Mouse (Mus musculus) Muller cell, postnatal 12 days (primary cell): ENCODE results near the gene Xab2.

Experiments
- DNase-seq: peaks from one replicate; pipeline ENCODE4 v3.0.0-alpha.2; 2015; ENCODE audit errors: inconsistent ontology term

Gene Xab2

DNA sequence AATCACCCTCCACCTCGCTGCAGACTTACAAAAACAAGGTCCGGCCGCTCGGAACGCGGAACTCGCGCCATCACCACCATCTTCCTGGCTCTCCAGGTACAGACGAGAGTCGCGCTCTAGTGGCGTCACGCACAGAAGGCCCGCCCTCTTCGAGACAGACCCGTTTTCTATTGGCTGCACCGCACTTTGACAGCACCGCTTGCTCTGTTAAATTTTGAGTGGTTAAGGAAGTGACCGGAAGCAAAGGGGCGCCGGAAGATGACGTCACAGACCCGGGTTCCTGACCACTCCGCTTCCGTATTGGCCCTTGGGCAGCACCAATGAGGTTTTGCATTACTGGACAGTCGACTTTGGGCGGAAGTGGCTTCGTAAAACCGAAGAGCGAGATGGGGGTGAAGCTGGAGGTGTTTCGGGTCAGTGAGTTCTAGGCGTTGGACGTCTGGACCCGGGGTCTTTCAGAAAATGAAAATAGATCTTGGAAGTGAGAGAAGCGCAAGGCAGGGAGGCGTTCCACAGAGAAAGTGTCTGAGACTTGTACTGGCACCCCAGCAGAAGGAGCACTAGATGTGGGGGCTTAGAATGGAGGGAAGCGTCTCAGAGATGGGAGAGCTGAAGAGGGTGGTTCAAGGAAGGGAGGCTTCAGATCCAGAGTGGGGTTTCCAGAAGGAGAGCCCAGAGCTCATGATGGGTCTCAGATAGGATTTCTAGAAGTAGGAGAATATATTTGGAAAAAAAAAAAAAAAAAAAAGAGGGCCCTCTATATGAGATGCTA lies at the start of gene Xab2, which contains the start of gene Pet100:
TSS of gene Xab2 (minus strand) at position 118 of the 772 bp plus-strand sequence.
TSS of gene Pet100 (plus strand) at position 350 of the 772 bp plus-strand sequence.
- DNase-seq = peak; percentile 99

DNA sequence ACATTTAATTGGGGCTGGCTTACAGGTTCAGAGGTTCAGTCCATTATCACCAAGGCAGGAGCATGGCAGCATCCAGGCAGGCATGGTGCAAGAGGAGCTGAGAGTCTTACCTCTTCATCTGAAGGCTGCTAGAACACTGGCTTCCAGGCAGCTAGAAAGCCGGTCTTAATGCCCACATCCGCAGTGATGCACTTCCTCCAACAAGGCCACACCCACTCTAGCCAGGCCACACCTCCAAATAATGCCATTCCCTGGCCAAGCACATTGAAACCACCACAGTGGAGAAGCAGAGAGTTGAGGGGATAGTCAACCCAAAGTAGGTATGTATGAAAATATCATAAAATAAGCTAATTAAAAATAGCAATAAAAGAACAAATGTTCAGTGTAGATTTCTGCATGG lies 49.3 kb upstream of the Xab2 start:
- DNase-seq = no peak

DNA sequence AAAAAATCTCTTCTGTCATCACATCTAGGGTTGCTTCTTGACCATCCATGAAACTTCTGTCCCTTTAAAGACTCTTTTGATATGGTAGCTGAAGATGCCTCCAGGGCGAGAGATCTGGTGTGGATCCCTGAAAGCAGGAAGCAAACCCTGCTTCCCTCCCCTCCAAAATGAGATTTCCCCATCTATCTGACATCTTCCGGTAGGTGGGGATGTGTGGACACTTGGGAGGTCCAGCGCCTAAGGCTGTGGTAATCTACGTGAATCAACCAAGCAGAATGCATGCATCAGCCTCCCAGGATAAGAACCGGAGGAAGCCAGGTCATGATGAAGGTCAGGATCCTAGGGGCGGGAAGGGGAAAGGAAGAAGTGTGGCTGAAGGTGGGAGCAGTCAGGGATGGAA lies 44.4 kb upstream of the Xab2 start, which contains the start of gene Mcemp1:
TSS of gene Mcemp1 (plus strand) at position 248 of the 400 bp plus-strand sequence.
- no peak for DNase-seq

DNA sequence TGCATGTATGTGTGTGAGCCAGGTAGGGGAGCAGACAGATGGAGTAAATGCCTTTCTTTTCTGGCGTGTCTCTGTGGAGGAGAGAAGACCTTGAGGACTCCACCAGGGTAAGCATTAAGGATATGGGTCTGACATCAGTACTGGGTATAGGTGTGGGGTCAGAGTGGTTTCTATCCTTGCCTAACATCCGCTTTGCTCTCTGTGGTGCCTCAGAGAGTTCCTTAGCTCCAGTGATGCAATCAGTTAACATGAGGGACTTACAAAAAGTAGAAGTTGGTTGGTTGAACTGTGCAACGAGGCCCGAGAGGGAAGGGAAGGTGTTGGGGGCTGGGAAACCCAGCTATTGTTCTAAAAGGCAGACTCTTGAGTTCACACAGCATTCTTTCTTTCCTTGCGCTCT lies 43.3 kb upstream of the Xab2 start:
- no peak for DNase-seq

DNA sequence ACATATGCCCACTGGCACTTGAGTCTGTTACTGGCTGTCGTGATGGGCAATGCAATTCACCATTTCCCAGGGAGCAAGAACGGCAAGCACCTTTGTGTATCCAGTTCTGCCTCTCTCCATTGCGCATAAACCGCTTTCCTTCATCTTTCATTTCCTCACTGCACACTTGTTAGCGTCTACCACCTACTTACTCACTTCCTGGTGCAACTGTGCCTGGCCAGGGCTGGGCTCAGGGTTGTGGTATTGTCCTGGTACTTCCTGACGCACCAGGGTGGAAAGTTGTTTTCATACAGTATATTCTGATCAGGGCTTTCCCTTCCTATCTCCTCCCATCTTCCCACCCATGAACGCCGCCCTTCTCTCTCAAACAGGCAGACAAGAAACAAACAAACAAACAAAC lies 39.8 kb upstream of the Xab2 start:
- no peak for DNase-seq

DNA sequence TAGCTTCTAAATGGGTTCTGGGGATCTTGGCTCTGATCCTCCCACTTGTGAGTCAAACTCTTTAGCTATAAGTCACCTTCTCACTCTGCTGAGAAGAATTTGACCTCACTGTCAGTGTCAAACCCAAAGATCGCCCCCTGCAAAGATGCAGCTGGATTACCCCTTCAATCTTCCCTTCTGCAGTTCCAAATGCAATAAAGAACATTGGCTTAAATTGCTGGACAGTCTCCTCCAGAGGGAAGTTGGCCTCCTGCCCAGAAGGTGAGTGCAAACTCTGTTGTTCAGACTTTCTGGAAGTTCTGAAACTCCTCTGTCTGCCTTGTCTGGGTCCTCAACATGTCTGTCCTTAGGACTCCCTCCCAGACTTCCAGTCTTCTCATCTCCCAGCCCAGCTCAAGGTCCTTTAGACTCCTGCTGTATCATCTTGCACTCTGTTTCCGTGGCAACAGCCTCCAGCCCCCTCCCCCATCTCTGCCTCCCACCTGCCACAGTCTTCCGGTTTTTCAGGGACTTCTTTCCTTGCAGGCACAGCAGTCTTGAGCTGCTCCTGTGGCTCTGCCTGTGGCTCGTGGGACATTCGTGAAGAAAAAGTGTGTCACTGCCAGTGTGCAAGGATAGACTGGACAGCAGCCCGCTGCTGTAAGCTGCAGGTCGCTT lies 35.7 kb upstream of the Xab2 start:
- no peak for DNase-seq

DNA sequence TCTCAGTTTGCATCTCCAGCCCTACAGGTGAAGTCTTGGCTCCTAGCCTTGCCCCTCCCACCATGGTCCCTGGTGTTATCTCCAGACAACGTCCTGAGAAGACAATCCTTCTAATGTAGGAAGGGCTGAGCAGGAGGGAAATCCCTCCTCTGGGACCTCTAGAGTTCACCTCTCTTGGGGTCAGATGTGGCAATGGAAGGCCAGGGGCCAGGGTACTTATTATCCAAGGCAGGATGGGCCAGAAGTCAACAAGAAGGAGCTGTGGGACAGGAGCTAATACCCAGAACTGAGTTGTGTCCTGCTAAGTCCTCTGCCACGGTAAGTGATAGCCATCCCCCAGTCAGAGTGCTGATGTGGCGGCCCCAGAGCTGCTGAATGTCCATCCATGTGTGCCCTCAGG lies 34.4 kb upstream of the Xab2 start, which contains the start of gene Retn:
TSS of gene Retn (plus strand) at position 245 of the 400 bp plus-strand sequence.
- DNase-seq = no peak

DNA sequence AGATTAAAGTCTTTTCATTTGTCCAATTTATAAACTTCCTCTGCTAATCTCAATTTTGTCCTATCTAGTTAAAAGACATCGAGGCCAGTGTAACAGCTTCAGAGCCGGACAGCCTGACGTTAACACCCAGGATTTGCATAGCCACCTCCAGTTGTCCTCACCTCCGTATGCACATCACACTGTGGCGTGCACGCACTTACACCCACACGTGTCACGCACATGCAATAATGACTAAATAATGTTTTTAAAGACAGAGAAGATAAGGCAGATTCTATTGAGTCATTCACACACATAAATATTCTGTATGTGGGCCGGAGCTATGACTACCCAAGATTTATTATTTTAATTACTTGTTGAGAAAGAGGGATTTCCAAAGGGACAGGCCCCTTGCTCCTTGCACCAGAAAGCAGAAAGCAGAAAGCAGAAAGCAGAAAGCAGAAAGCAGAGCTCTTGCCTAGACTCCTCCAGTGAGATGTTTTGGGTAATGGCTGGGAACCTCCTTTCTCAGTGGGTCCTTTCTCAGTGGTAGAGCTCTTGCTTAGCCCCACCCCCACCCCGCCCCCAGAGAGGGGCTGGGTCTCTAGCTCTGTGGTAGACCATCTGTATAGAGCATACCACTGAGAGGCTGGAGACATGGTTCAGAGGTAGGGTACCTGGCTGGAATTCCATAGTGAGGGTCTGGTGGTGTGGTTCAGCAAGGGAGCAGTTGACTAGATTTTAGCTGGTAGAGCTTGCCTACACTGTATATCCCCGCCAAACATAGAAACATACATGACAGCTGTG lies 33.8 kb upstream of the Xab2 start:
- no peak for DNase-seq

DNA sequence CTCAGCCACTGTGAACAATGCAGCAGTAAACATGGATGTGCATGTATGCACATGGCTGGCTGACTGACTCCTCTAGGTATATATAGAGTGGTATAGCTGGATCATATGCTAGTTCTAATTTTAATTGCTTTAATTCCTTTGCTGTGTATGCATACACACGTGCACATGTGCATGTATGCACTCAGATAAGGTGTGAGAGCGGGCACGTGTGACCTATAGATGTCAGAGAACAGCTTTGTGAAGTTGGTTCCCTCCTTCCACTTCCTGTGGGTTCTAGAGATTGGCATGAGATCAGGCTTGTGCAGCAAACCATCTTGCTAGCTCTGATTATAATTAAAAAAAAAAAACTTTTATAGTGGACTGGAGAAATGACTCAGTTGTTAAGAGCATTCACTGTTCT lies 31.7 kb upstream of the Xab2 start:
- DNase-seq = no peak

DNA sequence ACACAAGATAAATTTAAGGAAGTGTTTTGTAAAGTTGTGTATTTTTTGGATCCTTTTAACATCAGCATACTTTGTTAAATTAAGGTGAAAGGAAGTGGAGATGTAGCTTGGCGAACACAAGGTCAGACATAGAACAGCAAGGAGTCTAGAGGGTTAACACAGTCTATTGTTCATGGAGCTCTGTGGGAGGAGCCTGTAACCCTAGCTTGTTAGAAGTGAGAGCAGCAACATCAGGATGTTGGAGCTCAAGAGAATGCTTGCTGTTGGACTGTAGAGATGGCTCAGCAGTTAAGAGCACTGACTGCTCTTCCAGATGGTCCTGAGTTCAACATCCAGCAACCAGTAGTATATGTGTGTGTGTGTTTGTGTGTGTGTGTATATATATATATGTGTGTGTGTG lies 27.9 kb upstream of the Xab2 start:
- no peak for DNase-seq

DNA sequence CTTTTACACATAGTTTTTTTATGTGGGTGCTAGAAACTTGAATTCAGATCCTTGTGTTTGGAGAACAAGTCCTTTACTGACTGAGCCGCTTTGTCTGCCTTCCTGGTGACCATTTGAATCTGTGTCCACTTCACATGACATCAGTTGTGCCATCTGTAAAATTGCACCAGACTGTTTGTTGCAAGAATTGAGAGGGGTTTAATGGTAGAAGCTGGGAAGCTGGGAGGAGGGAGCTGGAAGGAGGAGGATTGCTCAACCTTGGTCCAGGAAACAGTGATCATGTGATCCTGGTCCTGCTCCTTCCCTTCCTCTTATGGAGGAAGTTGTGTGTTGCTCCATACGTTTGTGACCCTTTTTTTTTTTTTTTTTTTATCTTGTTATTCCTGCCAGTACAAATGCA lies 27.2 kb upstream of the Xab2 start:
- DNase-seq = no peak

DNA sequence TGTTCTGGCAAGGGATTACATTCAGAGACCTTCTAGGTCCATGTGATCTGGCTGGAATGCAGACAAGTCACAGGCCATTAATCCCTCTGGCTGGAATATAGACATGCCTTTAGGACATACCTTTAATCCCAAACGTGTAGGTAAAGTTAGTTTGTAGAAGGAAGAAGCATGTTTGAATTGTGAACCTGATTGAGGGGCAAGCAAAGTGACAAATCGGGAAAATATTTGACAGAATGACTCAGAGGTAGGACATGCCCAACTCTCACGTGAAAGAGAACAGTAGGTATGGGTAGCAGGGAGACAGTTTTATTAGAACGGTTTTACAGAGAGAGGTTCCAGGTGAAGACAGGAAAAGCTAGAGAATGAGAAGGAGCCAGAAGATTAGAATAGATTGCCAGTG lies 26.4 kb upstream of the Xab2 start:
- DNase-seq = peak; percentile 42

DNA sequence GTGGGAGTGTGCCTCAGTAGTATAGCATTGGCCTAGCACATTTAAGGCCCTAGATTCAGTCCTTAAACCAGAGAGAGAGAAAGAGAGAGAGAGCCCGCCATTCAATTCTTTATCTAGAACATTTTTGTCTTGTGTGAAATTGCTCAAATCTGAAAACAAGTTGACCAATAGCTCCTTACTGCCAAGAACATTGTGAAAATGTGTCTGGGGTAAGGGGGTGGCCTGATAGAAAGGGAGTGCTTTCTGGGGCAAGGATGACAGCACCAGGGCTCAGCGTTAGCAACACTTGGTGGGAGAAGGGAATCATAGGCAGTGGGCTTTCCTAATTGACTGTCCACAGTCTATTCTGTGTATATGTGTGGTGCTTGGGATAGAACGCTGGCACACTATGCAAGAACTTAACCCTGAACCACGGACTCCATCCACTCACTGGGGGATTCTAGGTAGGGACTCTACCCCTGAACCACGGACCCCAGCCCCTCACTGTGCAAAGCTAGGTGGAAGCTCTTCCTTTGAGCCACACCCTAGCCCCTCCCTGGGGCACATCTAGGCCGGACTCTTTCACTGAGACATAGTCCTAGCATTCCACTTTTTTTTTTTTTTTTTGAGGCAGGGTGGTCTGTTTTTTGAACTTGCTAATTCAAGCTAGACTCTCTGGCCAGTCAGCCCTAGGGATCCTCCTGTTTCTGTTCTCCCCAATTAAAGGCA lies 25.9 kb upstream of the Xab2 start:
- no peak for DNase-seq

DNA sequence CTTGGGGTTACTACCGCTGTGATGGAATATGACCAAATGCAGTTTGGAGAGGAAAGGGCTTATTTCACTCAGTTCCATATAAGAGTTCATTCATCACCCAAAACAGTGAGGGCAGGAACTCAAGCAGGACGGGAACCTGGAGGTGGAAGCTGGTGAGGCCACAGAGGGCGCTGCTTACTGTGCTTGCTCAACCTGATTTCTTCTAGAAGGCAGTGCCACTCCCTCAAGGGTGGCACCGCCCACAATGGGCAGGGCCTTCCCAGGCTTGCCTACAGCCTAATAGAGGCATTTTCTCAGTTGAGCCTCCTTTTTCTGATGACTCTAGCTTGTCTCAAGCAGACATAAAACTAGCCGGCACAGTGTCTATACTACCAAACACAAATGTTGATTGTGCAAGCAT lies 24.7 kb upstream of the Xab2 start:
- DNase-seq = peak; percentile 7

DNA sequence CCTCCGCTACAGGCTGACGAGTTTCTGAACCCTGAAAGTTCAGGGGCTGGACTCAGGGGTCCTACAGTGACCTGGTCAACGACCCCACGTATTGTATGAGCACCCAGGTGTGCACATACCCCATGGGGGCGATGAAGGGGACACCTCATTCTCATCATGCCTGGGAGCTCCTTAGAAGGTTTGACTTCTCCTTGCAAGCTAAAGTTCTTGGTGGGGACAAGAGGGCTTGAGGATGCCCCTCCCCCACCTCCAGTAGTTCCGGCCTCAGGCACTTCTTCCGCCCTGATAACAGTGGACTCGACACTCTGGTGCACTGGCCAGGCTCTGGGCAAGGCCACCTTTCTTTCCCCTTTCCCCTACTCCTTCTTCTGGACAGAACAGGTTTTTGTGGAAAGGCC lies 10.4 kb upstream of the Xab2 start:
- DNase-seq = no peak

DNA sequence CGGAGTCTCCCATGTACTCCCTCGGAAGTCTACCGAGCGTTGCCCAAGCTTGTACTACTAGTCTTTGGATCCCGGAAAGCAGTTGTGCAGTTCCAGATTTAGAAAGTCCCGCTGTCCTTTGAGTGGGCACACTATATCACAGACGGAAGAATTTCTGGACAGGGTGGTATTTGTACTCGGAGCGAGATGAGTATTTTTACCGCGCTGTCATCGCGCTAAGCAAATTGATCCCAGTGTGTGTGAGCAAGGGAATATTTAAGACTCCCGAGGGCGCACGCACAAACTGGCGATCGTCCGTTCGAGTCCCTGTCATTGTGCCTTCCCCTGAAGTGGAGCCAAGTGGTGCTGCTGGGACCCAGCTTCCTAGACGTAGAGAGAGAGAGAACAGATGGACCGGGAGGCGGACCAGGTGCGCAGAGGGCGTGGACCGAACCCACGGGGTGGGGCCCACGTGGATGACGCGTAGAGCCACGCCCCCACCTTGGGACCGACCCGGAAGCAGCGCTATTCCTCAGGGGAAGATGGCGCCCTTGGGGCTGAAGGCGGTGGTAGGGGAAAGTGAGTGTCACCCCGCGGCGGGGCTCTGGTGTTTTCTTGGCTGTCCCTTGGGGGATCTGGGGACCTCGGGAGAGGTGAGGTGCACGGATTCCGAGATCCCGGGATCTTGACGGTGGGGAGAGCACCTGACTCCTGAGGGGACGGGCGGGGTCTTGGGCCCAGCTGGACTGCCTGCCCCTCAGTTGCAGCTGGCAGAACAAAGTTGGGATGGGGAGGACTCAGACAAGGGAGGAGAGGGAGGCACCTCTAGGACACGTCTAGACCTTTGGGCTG lies 9.7 kb upstream of the Xab2 start, which contains the start of gene Stxbp2:
TSS of gene Stxbp2 (plus strand) at position 309 of the 831 bp plus-strand sequence.
- DNase-seq = peak; percentile 80

DNA sequence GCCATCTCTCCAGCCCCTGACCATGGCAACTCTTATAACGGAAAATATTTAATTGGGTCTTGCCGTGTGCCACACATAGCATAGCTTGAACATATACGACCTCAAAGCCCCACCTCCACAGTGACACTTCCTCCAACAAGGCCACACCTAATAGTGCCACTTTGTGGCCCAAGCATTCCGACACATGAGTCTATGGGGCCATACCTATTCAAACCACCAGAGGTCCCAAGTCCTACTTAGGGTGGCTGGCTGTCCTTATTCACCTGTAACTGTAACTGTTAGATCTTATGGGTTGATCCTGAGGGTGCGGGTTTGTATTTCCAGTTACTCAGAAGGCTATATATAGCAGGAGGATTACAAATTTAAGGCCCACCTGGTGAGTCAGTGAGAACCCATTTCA lies 6.9 kb upstream of the Xab2 start:
- DNase-seq = no peak

DNA sequence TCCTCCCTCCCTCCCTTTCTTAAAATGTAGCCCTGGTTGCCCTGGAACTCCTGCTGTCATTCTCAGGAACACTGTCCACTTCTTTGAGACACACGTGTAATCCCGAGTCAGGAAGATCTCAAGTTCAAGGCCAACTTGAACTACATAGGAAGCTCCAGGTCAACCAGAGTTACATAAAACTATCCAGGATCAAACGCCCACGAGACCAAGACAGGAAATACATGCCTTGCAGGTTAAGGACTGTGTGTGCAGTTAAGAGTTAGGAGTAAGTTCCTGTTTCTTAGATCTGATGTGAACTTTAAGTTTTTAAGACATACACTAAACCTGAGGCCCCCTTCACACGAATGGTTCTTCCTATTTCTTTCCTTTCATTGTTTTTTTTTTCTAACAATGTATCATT lies 5.9 kb upstream of the Xab2 start:
- DNase-seq = no peak

DNA sequence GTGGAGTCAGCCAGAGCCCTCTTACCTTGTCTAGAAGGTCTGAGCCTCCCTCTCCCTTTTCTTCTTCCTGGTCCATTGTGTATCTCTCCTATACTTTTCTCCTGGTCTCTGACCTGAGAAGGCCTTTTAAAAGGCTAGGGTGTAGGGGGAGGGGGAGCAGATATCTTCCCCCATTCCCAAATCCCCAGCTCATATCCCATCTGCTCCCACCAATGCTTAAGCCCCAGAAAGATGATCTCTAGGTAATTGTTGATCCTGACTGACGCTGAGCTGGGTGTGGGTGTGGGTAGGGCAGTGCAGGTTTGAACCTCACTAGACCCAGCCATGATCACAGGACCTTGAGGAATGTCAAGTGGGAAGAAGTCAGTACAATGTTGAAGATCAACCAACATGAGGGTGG lies 4.3 kb upstream of the Xab2 start, which contains the start of gene Pcp2:
TSS of gene Pcp2 (minus strand) at position 101 of the 400 bp plus-strand sequence.
- DNase-seq = no peak

DNA sequence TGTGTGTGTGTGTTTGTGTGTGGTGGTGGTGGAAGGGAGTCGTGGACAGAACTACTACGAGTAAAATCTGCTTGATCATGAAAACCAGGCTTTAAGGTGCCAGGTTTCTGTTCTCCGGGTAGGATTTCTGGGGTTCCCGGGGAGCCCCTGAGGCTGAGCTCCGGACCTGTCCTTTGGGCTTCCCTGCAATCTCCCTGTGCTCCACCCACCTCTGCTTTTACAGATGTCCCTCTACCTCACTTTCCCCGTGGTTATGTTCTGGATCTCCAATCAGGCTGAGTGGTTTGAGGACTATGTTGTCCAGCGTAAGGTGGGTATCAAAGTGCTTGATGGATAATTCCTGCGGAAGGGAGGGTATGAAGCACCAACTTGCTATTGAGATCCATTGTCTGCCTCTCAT lies 1.0 kb upstream of the Xab2 start:
- DNase-seq = no peak

DNA sequence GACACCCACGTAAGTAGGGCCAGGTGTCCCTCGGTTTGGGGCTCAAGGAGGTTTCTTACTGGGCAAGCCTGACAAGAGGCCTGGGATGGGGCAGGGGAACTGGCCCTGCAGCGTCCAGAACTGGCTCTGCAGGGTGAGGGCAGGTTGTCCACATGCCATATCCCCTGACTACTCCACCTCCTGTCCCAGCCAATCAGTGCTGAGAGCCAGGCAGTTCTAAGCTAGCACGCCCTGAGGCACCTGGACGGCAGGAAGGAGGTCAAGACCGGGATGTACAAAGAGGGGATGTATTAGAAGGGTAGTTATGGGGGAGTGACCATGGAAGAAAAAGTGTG lies 11.3 kb downstream of the Xab2 start:
- DNase-seq = no peak
